Mouse (Mus musculus) liver, adult 2 months (tissue): ENCODE results near the gene Klhl20.

Experiments
- CTCF ChIP-seq: fragments of 200-500 bp; IDR thresholded peaks from 2 replicates; pipeline ENCODE4 v1.5.1; 2011; ENCODE audit warnings: low read depth, low read length, control low read depth
- POLR2A ChIP-seq: fragments of 200-500 bp; IDR thresholded peaks from 2 replicates; pipeline ENCODE4 v1.6.1; 2011; ENCODE audit warnings: low read length, control low read depth; ENCODE audit not compliant: insufficient read depth; ENCODE audit errors: extremely low read depth

- TF ChIP-seq POLR2A (no peak), CTCF (no peak)
Observed at GRCm38 (mm10) chr1:161076238-161076637, 55.1 kb downstream of the Klhl20 start.
